Mouse (Mus musculus) stomach, embryonic 14.5 days (tissue): ENCODE measurements around the gene Zfp111. TPM values are rescaled to one million over a fixed set of nuclear protein-coding genes. Genes with fewer than 3 reads are reported as not detected.

Experiments
- ATAC-seq: fragments of 200-750 bp; cut with Nextera tagmentation; 2 replicates; pipeline ENCODE4 v1.8.0; 2017; ENCODE audit warnings: low read depth, moderate TSS enrichment; ENCODE audit not compliant: insufficient number of reproducible peaks, insufficient read depth, low FRiP score
- H3K27ac ChIP-seq: fragments of 300-500 bp; sonication (generic); 2 replicates; pipeline ENCODE4 v1.5.1; 2014; ENCODE audit warnings: mild to moderate bottlenecking, low read length, moderate library complexity, mixed read lengths
- H3K27me3 ChIP-seq: fragments of 300-500 bp; sonication (generic); 2 replicates; pipeline ENCODE4 v1.6.1; 2014; ENCODE audit warnings: low read length, control low read depth, mixed read lengths; ENCODE audit not compliant: control insufficient read depth, insufficient read depth
- H3K36me3 ChIP-seq: fragments of 300-500 bp; sonication (generic); 2 replicates; pipeline ENCODE4 v1.6.1; 2014; ENCODE audit warnings: mild to moderate bottlenecking, control low read depth, low read length, moderate library complexity, mixed read lengths; ENCODE audit not compliant: control insufficient read depth, insufficient read depth
- H3K4me1 ChIP-seq: fragments of 300-500 bp; sonication (generic); 2 replicates; pipeline ENCODE4 v1.6.1; 2014; ENCODE audit warnings: low read length, control low read depth, mixed read lengths; ENCODE audit not compliant: control insufficient read depth, insufficient read depth
- H3K4me2 ChIP-seq: fragments of 300-500 bp; sonication (generic); replicated peaks from 2 replicates; pipeline ENCODE4 v1.6.1; 2014; ENCODE audit warnings: low read depth, low read length, control low read depth
- H3K4me3 ChIP-seq: fragments of 300-500 bp; sonication (generic); 2 replicates; pipeline ENCODE4 v1.5.1; 2014; ENCODE audit warnings: low read depth, low read length, control low read depth
- H3K9ac ChIP-seq: fragments of 300-500 bp; sonication (generic); replicated peaks from 2 replicates; pipeline ENCODE4 v1.6.1; 2014; ENCODE audit warnings: low read depth, mild to moderate bottlenecking, control low read depth, low read length, moderate library complexity, mixed read lengths
- H3K9me3 ChIP-seq: fragments of 300-500 bp; sonication (generic); 2 replicates; pipeline ENCODE4 v1.6.1; 2016; ENCODE audit warnings: low read depth, low read length, control low read depth; ENCODE audit not compliant: control insufficient read depth
- WGBS: fragments of 180-500 bp; shearing (Covaris S2); extraction: QIAGEN DNeasy Blood & Tissue Kit; methylation state at CpG from one replicate; pipeline ENCODE4 v1.1.7; 2014; 5-methylcytosine and 5-hydroxymethylcytosine counted together
- polyA plus RNA-seq: library from polyadenylated mRNA; unstranded; fragments of >200 nt; fragmentation: Nextera tagmentation; extraction: Ambion mirVana; gene quantifications from 2 replicates; pipeline ENCODE4 v1.2.1, GENCODE M21; 2014

The Zfp111 gene
- polyA plus RNA-seq: 13.5 and 14.9 TPM in 2 replicates

DNA sequence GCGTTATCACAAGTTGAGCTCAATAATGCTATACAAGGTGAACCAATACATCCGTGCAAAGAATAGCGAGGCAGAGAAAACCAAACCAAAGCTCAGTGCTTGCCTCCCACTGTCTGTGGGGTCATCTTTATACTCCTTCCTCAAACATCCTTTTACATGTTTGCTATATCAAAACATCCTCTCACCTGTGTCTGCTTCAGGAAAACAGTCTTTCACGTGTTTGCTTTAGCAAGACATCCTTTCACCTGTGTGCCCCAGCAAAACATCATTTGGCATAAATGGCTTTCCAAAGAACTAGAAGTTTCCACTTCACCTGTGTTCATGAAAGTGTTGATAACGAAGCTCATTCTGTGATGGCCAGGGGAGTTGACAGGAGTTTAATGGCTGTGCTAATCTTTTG, at the start of gene Zfp111:
Gene Zfp111, minus strand, starts transcription at position 101 of the 400 bp plus-strand sequence.
- Histone ChIP-seq H3K9ac (no peak within 1 kb of the TSS), H3K36me3 (no peaks in the 10 kb centered on the region), H3K4me3 (no peak within 1 kb of the TSS), H3K27ac (no peak within 1 kb of the TSS), H3K27me3 (no peaks in the 10 kb centered on the region), H3K4me1 (no peaks in the 10 kb centered on the region), H3K4me2 (no peak within 1 kb of the TSS), H3K9me3 (no peaks in the 10 kb centered on the region)
- WGBS: 77% methylated on average over 5 of the region's 5 CpGs
- ATAC-seq: no peak

DNA sequence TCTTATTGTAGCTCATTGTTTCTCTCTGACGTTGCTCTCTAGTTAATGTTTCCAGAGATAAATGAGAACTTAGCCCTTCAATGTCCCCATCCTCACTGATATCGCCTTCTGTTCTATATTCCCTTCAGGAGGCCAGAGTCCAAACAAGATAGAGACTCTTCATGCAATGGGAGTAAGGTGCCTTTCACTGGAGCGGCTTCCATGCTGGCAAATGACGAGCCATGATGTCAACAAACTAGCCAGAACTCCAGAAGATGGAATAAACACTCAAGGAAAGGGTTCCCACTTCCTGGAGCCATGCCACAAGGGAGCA, 48.7 kb upstream of the Zfp111 start:
- Histone ChIP-seq H3K9me3 (no peaks in the 10 kb centered on the region), H3K27ac (no peak overlapping the region), H3K36me3 (peaks cover 6% of the 10 kb centered on the region; the same call in 1 of the 2 replicates), H3K4me3 (no peak overlapping the region), H3K4me1 (no peaks in the 10 kb centered on the region), H3K4me2 (no peak overlapping the region), H3K27me3 (no peaks in the 10 kb centered on the region), H3K9ac (no peak overlapping the region)
- no peak for ATAC-seq
- WGBS: 90% methylated on average over 4 of the region's 4 CpGs

DNA sequence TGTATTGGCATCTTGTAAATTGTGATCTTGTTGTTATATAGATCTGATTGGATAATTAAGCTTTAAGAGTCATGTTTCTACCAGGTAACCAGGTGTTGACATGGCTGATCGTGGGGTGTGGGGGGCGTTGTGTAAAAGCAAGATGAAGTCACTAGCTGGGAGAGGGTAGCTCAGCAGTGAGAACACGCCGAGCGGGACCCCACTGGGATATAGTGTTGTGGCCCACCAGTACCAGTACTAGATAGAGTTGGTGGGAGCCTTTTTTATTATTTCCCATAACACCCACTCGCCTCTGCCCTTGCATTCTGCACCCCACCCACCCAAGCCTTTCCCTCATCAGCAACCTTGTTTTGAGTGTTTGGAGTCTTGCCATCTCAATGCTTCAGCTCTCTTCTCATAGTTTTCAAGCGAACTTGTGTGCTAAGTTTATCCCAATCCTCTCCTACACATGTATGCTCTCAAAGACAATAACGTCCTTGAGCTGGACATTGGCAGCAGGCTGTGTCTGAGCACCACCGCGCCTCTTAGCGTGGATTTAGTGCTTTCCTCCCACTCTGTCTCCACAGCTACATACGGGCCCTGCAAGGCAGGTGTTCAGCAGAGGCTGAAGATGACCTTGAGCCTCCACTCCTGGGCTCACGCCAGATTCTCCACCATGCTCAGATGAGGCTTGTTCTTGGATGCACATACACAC, 48.2 kb upstream of the Zfp111 start:
- Histone ChIP-seq H3K9me3 (no peaks in the 10 kb centered on the region), H3K36me3 (peaks cover 6% of the 10 kb centered on the region; the same call in 1 of the 2 replicates), H3K4me2 (no peak overlapping the region), H3K27ac (no peak overlapping the region), H3K4me3 (no peak overlapping the region), H3K27me3 (no peaks in the 10 kb centered on the region), H3K9ac (no peak overlapping the region), H3K4me1 (no peaks in the 10 kb centered on the region)
- ATAC-seq: no peak
- WGBS: 89% methylated on average over 13 of the region's 13 CpGs

DNA sequence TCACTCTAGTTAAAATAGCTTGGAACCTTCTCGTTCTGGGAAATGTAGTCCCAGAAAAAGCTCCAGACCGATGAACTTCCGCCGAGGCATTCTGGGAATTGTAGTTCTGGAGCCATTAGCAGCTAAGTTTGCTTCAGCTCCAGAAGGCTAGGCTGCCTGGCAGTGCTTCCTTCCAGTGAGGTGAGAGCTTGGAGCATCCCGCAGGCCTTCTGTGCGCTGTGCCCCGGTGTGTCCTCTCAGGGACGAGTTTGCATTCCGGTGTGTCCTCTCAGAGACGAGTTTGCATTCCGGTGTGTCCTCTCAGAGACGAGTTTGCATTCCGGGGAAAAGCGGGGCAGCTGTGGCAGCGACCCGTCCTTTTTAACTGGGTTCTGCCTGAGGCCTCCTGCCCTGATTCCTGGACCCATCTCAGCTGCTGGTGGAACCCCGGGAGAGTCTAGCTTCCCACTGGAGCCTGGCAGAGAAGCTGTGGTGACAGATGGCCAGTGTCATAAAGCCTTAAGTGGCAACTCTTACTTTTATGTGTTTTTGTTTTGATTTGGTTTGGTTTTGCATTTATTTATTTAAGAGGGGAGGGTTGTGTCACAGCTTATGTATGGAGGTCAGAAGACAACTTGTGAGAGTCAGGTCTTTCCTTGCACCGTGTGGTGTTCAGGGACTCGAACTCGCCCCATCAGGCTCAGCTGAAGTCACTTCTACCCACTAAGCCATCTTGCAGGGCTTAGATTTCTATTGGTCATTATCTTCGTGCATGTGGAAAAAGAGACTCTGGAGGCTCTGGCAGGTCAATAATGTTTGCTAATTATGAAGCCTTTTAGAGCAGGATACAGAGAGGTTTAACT, 43.6 kb upstream of the Zfp111 start, which contains the start of gene Zfp108:
Gene Zfp108, plus strand, starts transcription at position 162 of the 842 bp plus-strand sequence.
- peak; percentile 87 for ATAC-seq
- no peaks in the 10 kb centered on the region for H3K4me1 ChIP-seq
- H3K27me3 ChIP-seq: no peaks in the 10 kb centered on the region
- no peak within 1 kb of the TSS; the same call in 1 of the 2 replicates for H3K27ac ChIP-seq
- WGBS: 15% methylated on average over 21 of the region's 21 CpGs
- peak within 1 kb of the TSS; percentile 69 for H3K9ac ChIP-seq
- H3K36me3 ChIP-seq: peaks cover 2% of the 10 kb centered on the region; the same call in 1 of the 2 replicates
- no peaks in the 10 kb centered on the region for H3K9me3 ChIP-seq
- H3K4me2 ChIP-seq: peak within 1 kb of the TSS; percentile 62
- peak within 1 kb of the TSS; percentile 51 for H3K4me3 ChIP-seq

DNA sequence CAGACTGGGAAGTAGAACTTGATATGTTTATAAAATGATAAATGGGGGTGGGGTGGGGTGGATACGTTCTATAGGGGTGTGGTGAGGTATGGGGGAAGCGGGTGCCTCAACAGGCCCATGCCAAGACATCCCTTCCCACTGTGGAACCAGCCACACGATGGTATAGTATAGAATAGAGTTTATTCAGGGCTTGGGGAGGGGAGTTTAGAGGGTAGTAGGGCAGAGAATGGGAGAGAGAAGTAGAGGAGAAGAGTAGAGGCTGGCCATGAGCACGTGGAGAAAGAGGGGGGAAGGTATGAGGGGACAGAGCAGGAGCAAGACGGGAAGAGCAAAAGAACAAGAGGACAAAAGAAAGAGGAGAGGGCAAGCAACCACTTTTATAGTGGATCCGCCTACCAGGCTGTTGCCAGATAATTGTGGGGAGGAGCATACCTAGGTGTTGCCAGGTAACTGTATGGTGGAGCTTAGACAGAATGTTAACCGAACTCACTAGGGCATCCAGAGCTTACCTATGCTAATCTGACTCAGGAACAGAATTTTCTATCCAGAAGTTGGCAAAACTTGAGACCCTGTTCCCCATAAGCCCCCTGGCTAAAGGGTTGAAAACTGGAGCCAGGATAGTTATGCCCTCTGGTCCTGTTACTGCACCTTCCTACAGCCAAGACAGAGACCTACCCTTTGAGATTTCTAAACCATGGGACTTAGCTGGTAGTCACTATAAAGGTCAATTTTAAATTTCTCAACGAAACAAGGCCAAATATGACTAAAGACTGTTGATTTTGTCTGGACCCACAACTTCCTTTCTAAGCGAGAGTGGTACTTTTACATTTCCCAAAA, 42.8 kb upstream of the Zfp111 start:
- peak overlapping the region; percentile 51 for H3K4me3 ChIP-seq
- 63% methylated on average over 9 of the region's 9 CpGs for WGBS
- no peaks in the 10 kb centered on the region for H3K27me3 ChIP-seq
- H3K9ac ChIP-seq: no peak overlapping the region
- H3K4me2 ChIP-seq: peak overlapping the region; percentile 62
- no peak overlapping the region for H3K27ac ChIP-seq
- H3K9me3 ChIP-seq: no peaks in the 10 kb centered on the region
- H3K4me1 ChIP-seq: no peaks in the 10 kb centered on the region
- no peaks in the 10 kb centered on the region for H3K36me3 ChIP-seq
- peak; percentile 35; the same call in 1 of the 2 replicates for ATAC-seq

DNA sequence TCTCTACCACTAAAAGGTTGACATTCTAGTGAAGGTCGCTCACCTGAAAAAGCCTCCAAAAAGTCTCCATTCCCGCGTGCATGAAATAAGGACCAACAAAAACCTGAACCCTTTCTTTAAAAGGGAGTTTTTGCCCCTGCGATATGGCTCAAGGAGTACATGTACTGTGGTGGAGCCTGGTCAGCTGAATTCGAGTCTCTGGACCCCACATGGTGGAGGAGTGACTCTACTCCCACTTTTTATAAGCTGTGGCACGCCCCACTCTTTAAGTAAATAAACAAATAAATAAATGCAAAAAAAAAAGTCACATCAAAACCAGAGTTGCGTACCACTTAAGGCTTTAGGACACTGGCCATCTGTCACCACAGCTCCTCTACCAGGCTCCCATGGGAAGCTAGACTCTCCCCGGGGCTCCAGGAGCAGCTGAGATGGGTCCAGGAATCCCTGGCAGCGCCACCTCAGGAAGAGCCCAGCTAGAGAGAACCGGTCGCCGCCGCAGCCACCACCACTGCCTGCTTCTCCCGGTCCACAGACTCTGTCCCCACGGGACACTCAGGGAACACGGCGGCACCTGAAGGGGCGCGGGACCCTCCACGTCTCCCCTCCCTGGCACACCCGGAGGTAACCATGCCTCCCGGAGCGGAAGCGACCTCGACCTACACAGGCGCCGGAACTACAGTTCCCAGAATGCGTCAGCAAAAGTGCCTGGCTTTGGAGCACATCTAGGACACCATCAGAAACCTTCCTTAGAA, 26.0 kb upstream of the Zfp111 start, which contains the start of gene Zfp109:
Gene Zfp109, minus strand, starts transcription at position 521 of the 752 bp plus-strand sequence.
- H3K36me3 ChIP-seq: peaks cover 5% of the 10 kb centered on the region; the same call in 1 of the 2 replicates
- H3K9ac ChIP-seq: peak within 1 kb of the TSS; percentile 57
- no peaks in the 10 kb centered on the region for H3K9me3 ChIP-seq
- WGBS: 5% methylated on average over 28 of the region's 28 CpGs
- peak within 1 kb of the TSS; percentile 73 for H3K4me2 ChIP-seq
- peaks cover 5% of the 10 kb centered on the region; the same call in 1 of the 2 replicates for H3K4me1 ChIP-seq
- H3K27ac ChIP-seq: no peak within 1 kb of the TSS
- peak within 1 kb of the TSS; percentile 76 for H3K4me3 ChIP-seq
- peak; percentile 74 for ATAC-seq
- no peaks in the 10 kb centered on the region for H3K27me3 ChIP-seq

DNA sequence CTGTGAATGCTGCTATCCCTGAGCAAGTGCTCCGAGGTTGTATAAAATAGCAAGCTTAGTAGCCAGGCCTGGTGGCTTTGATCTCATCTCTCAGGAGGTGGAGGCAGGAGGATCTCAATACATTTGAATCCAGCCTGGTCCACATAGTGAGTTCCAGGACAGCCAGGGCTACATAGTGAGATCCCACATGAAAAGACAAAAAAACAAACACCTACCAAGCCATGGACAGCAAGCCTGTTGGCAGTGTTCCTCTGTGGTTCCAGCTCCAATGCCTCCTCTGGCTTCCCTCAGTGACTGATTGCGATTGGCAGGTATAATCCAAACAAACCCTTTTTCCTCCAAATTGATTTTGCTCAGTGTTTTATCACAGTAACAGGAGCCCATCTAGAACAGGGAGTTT, 947 bp downstream of the Zfp111 start:
- Histone ChIP-seq H3K4me3 (no peak overlapping the region), H3K9ac (no peak overlapping the region), H3K4me1 (no peaks in the 10 kb centered on the region), H3K27me3 (no peaks in the 10 kb centered on the region), H3K36me3 (peaks cover 6% of the 10 kb centered on the region; the same call in 1 of the 2 replicates), H3K9me3 (no peaks in the 10 kb centered on the region), H3K4me2 (no peak overlapping the region), H3K27ac (no peak overlapping the region)
- ATAC-seq: no peak
- 62% methylated on average over 2 of the region's 2 CpGs for WGBS
